Mouse (Mus musculus) hindbrain, embryonic 13.5 days (tissue): ENCODE measurements around the gene Golph3l. TPM values are rescaled to one million over a fixed set of nuclear protein-coding genes. Genes with fewer than 3 reads are reported as not detected.

Experiments
- polyA plus RNA-seq: library from polyadenylated mRNA; unstranded; fragments of >200 nt; fragmentation: Nextera tagmentation; extraction: Ambion mirVana; gene quantifications from 2 replicates; pipeline ENCODE4 v1.2.1, GENCODE M21; 2015

The Golph3l gene
- polyA plus RNA-seq, 1 experiment from 2014 or later: 32.6 TPM

Other genes with a start within 250 kb of the Golph3l start
- gene Setdb1, start 231.7 kb upstream of the Golph3l start, polyA plus RNA-seq: 45.6 and 46.2 TPM in 2 replicates
- gene 4930558C23Rik, start 186.1 kb upstream of the Golph3l start, polyA plus RNA-seq: not detected in 2 replicates
- gene Arnt, start 154.5 kb upstream of the Golph3l start, polyA plus RNA-seq: 20.0 and 21.0 TPM in 2 replicates
- 10.8 and 15.6 TPM in 2 replicates for gene Ctsk, start 89.7 kb upstream of the Golph3l start, polyA plus RNA-seq
- gene Ctss, start 62.1 kb upstream of the Golph3l start, polyA plus RNA-seq: 15.1 and 16.8 TPM in 2 replicates
- not detected in 2 replicates for gene Hormad1, start 29.3 kb upstream of the Golph3l start, polyA plus RNA-seq
- gene Ensa, start 36.1 kb downstream of the Golph3l start, polyA plus RNA-seq: 106 and 108 TPM in 2 replicates
- 49.3 and 54.2 TPM in 2 replicates for gene Mcl1, start 69.9 kb downstream of the Golph3l start, polyA plus RNA-seq
- 0.98 and 1.0 TPM in 2 replicates for gene Adamtsl4, start 99.0 kb downstream of the Golph3l start, polyA plus RNA-seq
- 12.9 and 13.4 TPM in 2 replicates for gene Ecm1, start 150.6 kb downstream of the Golph3l start, polyA plus RNA-seq
- 41.0 and 44.9 TPM in 2 replicates for gene Tars2, start 171.3 kb downstream of the Golph3l start, polyA plus RNA-seq
- gene Rprd2, start 229.9 kb downstream of the Golph3l start, polyA plus RNA-seq: 23.8 and 24.4 TPM in 2 replicates